Mouse (Mus musculus) forebrain, embryonic 11.5 days (tissue): ENCODE results near the gene Itga3. TPM values are rescaled to one million over a fixed set of nuclear protein-coding genes. Genes with fewer than 3 reads are reported as not detected.
"Not testable (repeated sequence)": the region's sequence is repeated elsewhere in the genome, so short reads cannot be mapped to it uniquely, and the experiment has no call there.

Source experiments
- ATAC-seq: fragments of 200-750 bp; cut with Nextera tagmentation; replicated peaks from 2 replicates; pipeline ENCODE4 v1.8.0; 2017; ENCODE audit warnings: moderate TSS enrichment; ENCODE audit not compliant: low FRiP score
- DNase-seq: peaks from one replicate; pipeline ENCODE4 v3.0.0-alpha.2; 2017; ENCODE audit warnings: low spot score
- H3K27ac ChIP-seq: fragments of 300-500 bp; sonication (generic); 2 replicates; pipeline ENCODE4 v1.5.1; 2014; ENCODE audit warnings: low read depth, low read length
- H3K27me3 ChIP-seq: fragments of 300-500 bp; sonication (generic); 2 replicates; pipeline ENCODE4 v1.6.1; 2014; ENCODE audit warnings: mild to moderate bottlenecking, low read length, mixed read lengths; ENCODE audit not compliant: control insufficient read depth, insufficient read depth
- H3K36me3 ChIP-seq: fragments of 300-500 bp; sonication (generic); 2 replicates; pipeline ENCODE4 v1.6.1; 2014; ENCODE audit warnings: mild to moderate bottlenecking, low read length, moderate library complexity, mixed read lengths; ENCODE audit not compliant: control insufficient read depth, insufficient read depth
- H3K4me1 ChIP-seq: fragments of 300-500 bp; sonication (generic); replicated peaks from 2 replicates; pipeline ENCODE4 v1.6.1; 2014; ENCODE audit warnings: low read length, mixed read lengths; ENCODE audit not compliant: control insufficient read depth, insufficient read depth
- H3K4me2 ChIP-seq: fragments of 300-500 bp; sonication (generic); 2 replicates; pipeline ENCODE4 v1.6.1; 2014; ENCODE audit warnings: low read depth, mild to moderate bottlenecking, low read length, moderate library complexity, mixed read lengths; ENCODE audit not compliant: severe bottlenecking
- H3K4me3 ChIP-seq: fragments of 300-500 bp; sonication (generic); 2 replicates; pipeline ENCODE4 v1.5.1; 2014; ENCODE audit warnings: low read depth, low read length
- H3K9ac ChIP-seq: fragments of 300-500 bp; sonication (generic); 2 replicates; pipeline ENCODE4 v1.6.1; 2014; ENCODE audit warnings: low read length
- H3K9me3 ChIP-seq: fragments of 300-500 bp; sonication (generic); 2 replicates; pipeline ENCODE4 v1.6.1; 2016; ENCODE audit warnings: low read length, mixed read lengths; ENCODE audit not compliant: control insufficient read depth
- WGBS: fragments of 180-500 bp; shearing (Covaris S2); extraction: QIAGEN DNeasy Blood & Tissue Kit; methylation state at CpG from one replicate; pipeline ENCODE4 v1.1.7; 2014; 5-methylcytosine and 5-hydroxymethylcytosine counted together
- polyA plus RNA-seq: library from polyadenylated mRNA; unstranded; fragments of >200 nt; fragmentation: Nextera tagmentation; extraction: Ambion mirVana; gene quantifications from 2 replicates; pipeline ENCODE4 v1.2.1, GENCODE M21; 2014

Itga3 gene
- polyA plus RNA-seq, 1 experiment from 2014 or later = 4.4 TPM

DNA sequence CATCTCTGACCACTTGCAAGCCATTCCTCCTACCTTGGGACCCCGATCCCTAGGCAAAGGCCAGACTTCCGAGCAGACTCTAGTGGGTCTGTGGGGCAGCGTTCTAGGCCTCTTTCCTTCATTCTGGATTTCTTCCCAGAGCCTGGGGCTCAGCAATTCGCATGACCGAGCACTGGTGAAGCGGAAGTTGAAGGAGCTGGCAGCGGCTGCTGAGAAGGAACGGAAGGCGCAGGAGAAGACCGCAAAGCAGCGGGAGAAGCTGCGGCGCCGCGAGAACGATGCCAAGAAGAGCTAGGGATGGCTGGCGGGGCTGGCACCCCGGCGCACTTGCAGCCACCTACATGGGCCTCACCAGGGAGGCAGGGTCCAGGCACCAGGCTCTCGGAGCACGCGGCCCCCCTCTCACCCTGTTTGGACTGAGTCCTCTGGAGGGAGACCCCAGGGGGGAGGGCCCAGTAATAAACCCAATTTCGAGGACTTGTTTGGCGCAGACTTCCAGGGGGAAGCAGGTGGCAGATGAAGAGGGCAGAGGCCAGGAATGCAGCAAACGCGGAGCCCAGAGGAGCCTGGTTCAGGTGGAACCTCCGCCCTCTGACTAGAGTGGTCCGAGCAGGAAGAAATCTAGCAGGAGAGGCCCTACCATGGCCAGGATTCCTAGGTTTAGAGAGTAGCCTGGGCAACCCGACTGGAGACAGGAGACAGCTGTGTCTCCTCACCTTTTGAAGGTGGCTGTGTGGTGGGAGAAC is 52.0 kb downstream of the Itga3 start:
- Histone ChIP-seq H3K4me1 (no peaks in the 10 kb centered on the region), H3K27me3 (no peaks in the 10 kb centered on the region), H3K4me2 (no peak overlapping the region), H3K27ac (no peak overlapping the region), H3K9me3 (no peaks in the 10 kb centered on the region), H3K36me3 (peaks cover 19% of the 10 kb centered on the region), H3K4me3 (no peak overlapping the region), H3K9ac (no peak overlapping the region)
- DNase-seq (peak; percentile 66), ATAC-seq (no peak)
- 63% methylated on average over 29 of the region's 29 CpGs for WGBS

DNA sequence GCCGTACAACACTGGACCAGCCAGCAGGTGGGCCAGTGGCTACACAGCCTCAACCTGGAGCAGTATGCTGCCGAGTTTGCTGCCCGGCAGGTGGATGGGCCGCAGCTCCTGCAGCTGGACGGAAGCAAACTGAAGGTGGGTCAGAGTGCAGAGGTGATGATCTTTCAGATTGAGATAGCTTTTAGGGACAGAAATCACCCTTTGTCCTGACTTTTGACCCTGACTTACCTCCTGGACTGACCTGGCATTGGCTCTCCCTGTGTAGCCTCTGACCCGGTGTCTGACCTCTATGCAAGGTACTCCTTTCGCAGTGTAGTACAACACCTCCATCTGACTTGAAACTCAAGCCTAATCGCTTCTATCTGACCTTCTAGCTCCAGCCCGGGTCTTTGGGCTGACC is 53.1 kb downstream of the Itga3 start:
- Histone ChIP-seq H3K36me3 (peaks cover 19% of the 10 kb centered on the region), H3K27me3 (no peaks in the 10 kb centered on the region), H3K4me2 (no peak overlapping the region), H3K4me3 (no peak overlapping the region), H3K27ac (no peak overlapping the region), H3K9ac (no peak overlapping the region), H3K4me1 (no peaks in the 10 kb centered on the region), H3K9me3 (no peaks in the 10 kb centered on the region)
- DNase-seq (no peak), ATAC-seq (no peak)
- WGBS = 88% methylated on average over 9 of the region's 9 CpGs

DNA sequence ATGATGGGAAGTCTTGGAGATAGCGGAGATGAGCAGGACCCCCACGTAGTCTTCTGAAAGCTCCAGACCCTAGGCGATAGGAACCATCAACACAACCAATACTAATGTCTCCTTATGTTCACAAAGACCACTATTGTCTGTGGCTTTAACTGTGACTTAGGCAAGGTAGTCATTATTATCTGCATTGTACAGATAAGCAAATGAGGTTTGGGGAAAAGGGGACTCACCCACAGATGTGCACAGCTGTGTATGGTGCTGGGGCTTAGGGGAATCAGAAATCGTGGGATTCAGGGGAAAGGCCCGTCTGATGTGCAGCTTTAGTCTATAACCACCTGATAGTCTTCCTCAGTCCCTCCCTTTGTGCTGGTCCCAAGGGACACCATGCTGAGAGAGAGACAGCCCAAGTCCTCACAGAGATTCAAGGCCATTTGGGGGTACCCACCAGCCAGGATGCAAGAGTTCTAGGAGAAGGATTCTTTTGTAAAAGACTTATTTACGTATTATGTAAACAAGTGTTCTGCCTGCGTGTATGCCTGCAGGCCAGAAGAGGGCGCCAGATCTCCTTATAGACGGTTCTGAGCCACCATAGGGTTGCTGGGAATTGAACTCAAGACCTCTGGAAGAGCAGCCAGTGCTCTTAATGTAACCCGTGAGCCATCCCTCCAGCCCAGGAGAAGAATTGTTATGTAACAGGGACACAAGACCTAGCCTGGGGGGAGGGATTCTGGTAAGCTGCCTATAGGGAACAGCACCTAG is 54.2 kb downstream of the Itga3 start:
- H3K27me3 ChIP-seq = no peaks in the 10 kb centered on the region
- H3K36me3 ChIP-seq = peaks cover 19% of the 10 kb centered on the region
- DNase-seq = no peak
- WGBS = 82% methylated on average over 10 of the region's 10 CpGs
- H3K4me1 ChIP-seq = no peaks in the 10 kb centered on the region
- no peaks in the 10 kb centered on the region for H3K9me3 ChIP-seq
- H3K4me2 ChIP-seq = no peak overlapping the region
- H3K27ac ChIP-seq = no peak overlapping the region
- no peak overlapping the region for H3K4me3 ChIP-seq
- ATAC-seq = no peak
- H3K9ac ChIP-seq = no peak overlapping the region

DNA sequence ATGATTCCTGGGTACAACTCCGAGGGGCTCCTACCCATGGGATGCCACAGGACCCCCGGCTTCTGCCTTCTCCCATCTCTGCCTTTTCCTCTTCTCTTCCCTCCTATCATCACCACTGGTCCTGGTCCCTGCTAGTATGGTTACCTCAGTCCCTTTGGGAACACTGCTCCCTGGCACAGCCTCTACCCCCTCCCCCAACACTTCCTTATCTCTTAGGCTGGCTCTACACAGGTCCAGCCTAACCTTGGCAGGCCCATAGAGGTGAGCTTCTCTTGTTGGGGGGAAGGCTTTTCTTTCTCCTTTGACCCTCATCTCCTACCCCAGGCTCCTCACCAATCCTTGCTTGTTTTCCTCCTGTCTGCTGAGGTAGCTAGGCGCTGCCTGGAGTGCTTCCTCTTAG is 61.1 kb downstream of the Itga3 start:
- Histone ChIP-seq H3K27me3 (no peaks in the 10 kb centered on the region), H3K9me3 (no peaks in the 10 kb centered on the region), H3K9ac (no peak overlapping the region; the same call in 1 of the 2 replicates), H3K4me1 (0 out of 2 replicates have a peak, but pooled peaks cover 10% of the 10 kb centered on the region), H3K4me3 (no peak overlapping the region), H3K27ac (no peak overlapping the region), H3K36me3 (no peaks in the 10 kb centered on the region; the same call in 1 of the 2 replicates), H3K4me2 (no peak overlapping the region)
- DNase-seq (no peak), ATAC-seq (no peak)
- 71% methylated on average over 3 of the region's 3 CpGs for WGBS

DNA sequence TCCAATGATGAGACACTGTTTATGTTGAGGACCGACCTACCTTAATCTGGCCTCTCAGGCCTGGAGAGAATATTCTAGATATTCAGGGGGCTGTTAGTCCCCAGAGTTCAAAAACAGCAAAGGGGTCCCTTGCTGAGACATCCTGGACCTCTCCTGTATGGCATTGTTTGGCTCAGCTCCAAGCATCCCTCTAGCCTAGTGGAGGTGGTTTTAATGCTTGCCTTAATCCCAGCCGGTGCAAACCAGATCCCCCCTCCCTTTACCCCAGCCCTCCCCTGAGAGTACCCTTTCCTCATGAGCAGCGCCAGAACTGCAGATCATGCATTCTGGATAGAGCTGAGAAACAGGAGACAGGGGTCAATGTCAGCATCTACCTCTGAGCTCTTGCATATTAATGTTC is 64.1 kb downstream of the Itga3 start:
- Histone ChIP-seq H3K4me3 (no peak overlapping the region), H3K36me3 (no peaks in the 10 kb centered on the region; the same call in 1 of the 2 replicates), H3K27ac (peak overlapping the region; percentile 47; the same call in 1 of the 2 replicates), H3K9me3 (no peaks in the 10 kb centered on the region), H3K9ac (peak overlapping the region; percentile 1; the same call in 1 of the 2 replicates), H3K4me1 (peaks cover 22% of the 10 kb centered on the region), H3K4me2 (peak overlapping the region; percentile 77), H3K27me3 (no peaks in the 10 kb centered on the region)
- ATAC-seq = no peak
- 47% methylated on average over 3 of the region's 3 CpGs for WGBS
- no peak for DNase-seq

DNA sequence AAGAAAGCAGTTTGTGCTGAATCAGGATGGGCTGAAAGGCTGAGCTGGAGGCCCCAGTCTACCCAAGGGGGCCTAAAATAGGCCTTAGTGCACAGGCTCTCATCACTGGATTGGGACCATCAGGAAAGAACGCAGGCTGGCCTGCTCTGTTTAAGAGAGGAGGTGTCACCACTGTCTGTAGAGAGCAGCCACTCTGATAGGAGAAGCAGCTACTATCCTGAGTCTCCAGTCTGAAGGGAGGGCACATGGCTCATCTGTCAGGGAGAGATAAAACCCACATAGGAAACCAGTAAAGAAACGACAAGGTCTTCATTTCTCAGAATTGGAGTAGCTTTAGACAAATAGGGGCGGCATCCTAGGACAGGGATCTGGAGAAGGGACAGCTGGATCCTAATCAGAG is 64.5 kb downstream of the Itga3 start:
- DNase-seq (no peak), ATAC-seq (no peak)
- Histone ChIP-seq H3K36me3 (no peaks in the 10 kb centered on the region; the same call in 1 of the 2 replicates), H3K4me3 (0 out of 2 replicates have a peak overlapping the region, but pooled peaks have one; percentile 85), H3K9ac (peak overlapping the region; percentile 21; the same call in 1 of the 2 replicates), H3K4me2 (peak overlapping the region; percentile 77), H3K9me3 (no peaks in the 10 kb centered on the region), H3K4me1 (peaks cover 22% of the 10 kb centered on the region), H3K27me3 (no peaks in the 10 kb centered on the region), H3K27ac (0 out of 2 replicates have a peak overlapping the region, but pooled peaks have one; percentile 42)
- 50% methylated on average over 3 of the region's 3 CpGs for WGBS

DNA sequence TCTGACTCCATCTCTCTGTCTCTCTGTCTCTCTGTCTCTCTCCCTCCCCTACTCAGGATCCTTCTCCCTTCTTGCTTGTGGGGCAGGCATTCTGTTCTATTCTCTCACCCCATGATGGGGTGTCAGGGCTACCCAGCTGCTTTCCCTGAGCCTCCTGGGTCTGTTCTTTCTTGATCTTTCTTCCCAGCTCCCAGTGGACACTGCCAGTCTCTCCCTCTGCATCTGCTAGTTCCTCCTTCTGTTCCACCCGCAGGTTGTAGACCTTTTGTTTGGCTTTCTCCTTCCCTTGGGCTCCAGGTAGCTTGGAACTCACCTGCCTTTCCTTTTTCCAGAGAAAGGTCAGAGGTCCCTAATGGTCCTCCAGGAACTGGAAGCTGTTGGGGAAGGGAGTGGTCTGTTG is 65.2 kb downstream of the Itga3 start:
- ATAC-seq (no peak), DNase-seq (no peak)
- H3K27ac ChIP-seq = no peak overlapping the region; the same call in 1 of the 2 replicates
- no peaks in the 10 kb centered on the region for H3K27me3 ChIP-seq
- peak overlapping the region; percentile 77 for H3K4me2 ChIP-seq
- peak overlapping the region; percentile 85 for H3K4me3 ChIP-seq
- peaks cover 22% of the 10 kb centered on the region for H3K4me1 ChIP-seq
- peak overlapping the region; percentile 98 for H3K9ac ChIP-seq
- H3K9me3 ChIP-seq = no peaks in the 10 kb centered on the region
- no peaks in the 10 kb centered on the region; the same call in 1 of the 2 replicates for H3K36me3 ChIP-seq
- WGBS = 60% methylated on average over 1 of the region's 1 CpGs

DNA sequence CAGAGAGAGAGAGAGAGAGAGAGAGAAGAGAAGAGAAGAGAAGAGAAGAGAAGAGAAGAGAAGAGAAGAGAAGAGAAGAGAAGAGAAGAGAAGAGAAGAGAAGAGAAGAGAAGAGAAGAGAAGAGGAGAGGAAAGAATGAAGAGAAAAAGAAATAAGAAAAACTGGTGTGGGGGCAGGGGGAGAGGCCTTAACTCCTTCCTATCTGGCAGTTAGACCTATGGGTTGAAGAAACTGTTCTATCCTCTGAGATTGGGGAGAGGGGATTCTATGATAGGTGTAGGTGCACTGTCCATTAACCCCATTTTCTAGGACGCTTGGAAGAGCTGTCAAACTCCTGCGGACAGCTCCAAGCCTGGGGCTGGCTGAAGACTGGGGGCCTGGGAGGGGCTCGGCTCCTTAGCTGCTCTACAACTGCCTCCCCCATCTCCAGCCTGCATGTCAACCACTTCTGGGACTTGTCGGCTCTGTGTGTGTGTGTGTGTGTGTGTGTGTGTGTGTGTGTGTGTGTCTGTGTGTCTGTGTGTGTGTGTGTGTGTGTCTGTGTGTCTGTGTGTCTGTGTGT is 65.7 kb downstream of the Itga3 start:
- not testable (repeated sequence) for ATAC-seq, DNase-seq, H3K36me3 ChIP-seq, H3K27me3 ChIP-seq, H3K9me3 ChIP-seq
- peak overlapping the region; percentile 28; the same call in 1 of the 2 replicates for H3K27ac ChIP-seq
- peaks cover 22% of the 10 kb centered on the region for H3K4me1 ChIP-seq
- H3K4me3 ChIP-seq = peak overlapping the region; percentile 85
- H3K4me2 ChIP-seq = peak overlapping the region; percentile 77
- peak overlapping the region; percentile 98 for H3K9ac ChIP-seq
- WGBS = 8% methylated on average over 3 of the region's 4 CpGs
